Mouse (Mus musculus) right cerebral cortex, postnatal 25 days (tissue): ENCODE results near the gene Ubtd1.

Experiments used
- DNase-seq: peaks from one replicate; pipeline ENCODE4 v3.0.0; 2022

The Ubtd1 gene

DNA sequence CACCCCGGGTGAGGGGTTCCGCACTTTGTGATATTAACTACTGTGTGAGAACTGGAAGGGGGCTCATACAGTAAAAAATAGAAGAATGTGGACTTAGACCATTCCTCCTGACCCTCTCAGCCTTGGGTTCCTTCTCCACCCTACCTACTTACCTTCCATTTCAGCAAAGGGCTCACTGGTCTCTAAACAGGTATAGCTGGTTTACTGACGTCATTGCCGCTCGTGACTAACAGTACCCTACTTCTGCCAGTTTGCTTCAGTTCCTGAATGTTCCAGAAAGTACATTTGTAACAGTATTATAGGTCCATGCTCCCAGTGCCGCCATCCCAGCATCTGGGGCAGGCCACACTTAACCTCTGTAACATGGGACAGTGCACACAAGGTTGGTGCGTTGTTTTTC is 12.5 kb downstream of the Ubtd1 start:
- no peak for DNase-seq

GRCm38 (mm10) chr19:41995483-41995882 is 13.9 kb downstream of the Ubtd1 start:
- DNase-seq = no peak

DNA sequence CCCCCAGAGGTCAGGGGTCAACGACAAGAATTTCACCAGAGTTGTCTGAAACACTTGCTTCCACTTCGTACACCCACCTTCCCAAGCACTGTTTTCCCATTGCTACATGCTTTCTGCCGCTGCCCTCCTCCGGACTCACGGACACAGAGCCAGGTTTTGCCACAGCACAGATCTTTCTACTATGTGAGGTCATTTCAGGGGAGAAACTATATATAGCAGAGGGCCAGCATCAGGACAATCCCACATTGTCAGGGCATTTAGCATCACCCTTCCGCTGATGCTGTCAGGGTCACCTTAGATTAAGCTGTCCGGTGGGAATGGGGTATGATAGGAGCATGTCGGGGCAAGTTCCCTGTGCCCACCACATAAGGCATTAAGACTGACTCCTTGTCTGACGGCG is 15.5 kb downstream of the Ubtd1 start:
- DNase-seq = no peak

DNA sequence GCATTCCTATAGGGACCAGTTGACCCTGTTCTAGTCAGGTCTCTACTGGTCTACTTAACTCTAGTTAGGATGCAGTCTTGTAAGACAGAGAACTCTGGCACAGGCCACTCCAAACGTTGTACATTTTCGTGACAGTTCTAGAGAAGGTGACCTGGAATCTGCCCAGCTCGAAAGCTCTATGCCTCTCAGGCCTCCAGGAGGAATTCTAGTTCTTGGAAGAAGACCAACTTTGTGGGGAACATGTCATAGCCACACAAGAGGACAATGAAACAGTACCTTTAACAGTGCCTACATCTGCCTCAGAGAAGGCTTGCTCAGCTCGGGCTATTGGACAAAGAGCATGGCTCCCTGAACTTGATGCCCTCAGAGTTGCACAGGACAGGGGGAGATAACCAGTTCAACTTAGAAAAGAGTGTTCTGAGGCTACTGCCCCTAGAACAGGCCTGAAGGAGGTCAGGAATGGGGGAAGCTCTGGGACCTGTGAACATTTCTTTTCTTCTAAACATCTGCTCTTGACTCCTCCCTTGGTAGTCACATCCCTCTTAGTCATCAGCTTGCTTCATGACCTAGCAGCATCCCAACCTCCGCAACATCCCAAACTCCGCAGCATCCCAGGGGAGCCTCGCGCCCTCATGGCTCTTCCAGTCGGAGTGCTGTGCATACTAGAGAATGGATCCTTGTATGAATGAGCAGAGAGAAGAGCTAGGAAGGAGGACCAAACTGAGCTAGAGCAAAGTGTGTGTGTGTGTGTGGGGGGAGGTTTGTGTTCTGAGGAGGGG is 17.4 kb downstream of the Ubtd1 start:
- no peak for DNase-seq

DNA sequence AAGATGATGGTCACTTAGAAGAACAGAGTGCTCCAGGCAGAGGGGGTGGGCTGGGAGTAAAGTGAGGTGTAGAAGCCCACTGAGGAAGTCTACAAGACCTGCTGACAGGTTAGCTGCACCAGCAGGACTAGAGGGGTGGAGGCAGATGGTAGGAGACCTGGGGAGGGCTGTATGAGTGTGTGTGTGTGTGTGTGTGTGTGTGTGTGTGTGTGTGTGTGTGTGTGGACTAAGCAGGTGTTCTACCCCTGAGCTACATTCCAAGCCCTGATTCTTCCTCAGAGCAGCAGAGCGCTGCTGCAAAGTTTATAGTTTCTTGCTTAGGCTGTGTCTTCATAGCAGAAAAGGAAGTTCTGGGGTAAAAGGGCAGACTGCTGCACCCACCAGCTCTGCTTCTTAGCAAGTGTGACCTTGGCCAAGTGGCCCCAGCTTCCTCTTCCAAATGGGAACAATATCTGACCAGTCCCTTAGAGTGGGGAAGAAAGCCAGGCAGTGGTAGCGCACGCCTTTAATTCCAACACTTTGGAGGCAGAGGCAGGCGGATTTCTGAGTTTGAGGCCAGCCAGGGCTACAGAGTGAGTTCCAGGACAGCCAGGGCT is 18.2 kb downstream of the Ubtd1 start:
- DNase-seq = no peak

DNA sequence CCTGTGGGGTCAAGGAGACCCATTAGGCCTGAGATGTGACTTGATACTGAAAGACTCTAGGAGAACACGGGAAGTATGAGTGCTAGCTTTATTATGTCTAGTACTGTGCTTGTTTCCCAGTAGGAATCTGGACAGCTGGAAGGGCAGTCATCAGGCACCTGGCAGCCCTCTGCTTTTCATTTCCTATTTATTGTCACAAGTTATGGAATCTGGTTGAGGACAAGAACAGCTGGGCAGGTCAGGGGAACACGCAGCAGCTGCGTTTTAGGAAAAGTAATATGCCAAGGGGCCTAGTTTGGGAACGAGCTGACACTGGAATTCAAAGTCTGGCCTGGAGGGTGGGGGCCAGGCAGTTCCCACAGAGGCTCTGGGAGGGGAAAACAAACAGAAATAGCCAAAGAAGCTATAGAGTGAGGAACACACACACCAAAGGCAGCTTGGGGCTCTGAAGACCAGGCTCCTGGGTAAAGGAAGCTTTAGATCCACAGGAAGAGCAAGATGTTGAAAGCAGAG is 18.9 kb downstream of the Ubtd1 start:
- DNase-seq = no peak

DNA sequence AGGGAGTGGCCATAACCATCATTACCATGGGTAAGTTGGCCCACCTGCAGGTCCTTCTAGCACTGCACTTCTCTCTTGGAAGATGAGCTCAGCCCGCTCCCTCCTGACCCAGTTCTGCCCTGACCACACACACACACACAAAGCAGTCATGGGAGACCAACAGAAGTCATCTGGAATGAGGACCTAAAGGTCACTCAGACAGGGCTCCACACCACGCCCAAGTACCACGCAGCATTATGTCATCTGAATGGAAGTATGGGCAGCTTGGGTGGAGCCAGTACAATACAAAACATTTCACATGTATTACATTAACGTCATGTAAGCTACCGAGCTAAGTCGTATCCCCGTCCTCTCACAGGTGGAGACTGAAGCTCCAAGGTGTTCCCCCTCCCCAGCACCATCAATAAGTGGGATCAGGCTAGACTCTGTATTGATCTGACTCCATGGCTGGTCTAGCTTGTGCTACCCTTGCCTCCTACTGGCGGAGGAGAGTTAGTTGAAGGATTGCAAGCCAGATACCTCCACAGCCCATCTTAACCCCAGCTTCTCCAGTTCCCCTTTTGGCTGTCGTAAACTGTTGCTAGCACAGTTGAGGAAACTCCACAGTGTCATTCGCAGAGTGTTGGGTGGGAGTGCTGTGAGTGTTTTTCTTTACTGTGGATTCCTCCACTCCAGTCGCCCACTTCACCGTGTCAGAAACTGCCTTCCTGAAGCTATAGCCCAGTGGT is 19.9 kb downstream of the Ubtd1 start:
- DNase-seq = no peak

GRCm38 (mm10) chr19:42004258-42004657 is 22.7 kb downstream of the Ubtd1 start:
- no peak for DNase-seq

GRCm38 (mm10) chr19:42005616-42006015 is 24.1 kb downstream of the Ubtd1 start:
- DNase-seq = no peak

- no peak for DNase-seq
These were observed 25.0 kb downstream of the Ubtd1 start for GRCm38 (mm10) chr19:42006568-42006967.

- no peak for DNase-seq
These were observed 27.0 kb downstream of the Ubtd1 start for GRCm38 (mm10) chr19:42008586-42008985.

- DNase-seq = no peak
These were observed 27.5 kb downstream of the Ubtd1 start for GRCm38 (mm10) chr19:42009067-42009466.

DNA sequence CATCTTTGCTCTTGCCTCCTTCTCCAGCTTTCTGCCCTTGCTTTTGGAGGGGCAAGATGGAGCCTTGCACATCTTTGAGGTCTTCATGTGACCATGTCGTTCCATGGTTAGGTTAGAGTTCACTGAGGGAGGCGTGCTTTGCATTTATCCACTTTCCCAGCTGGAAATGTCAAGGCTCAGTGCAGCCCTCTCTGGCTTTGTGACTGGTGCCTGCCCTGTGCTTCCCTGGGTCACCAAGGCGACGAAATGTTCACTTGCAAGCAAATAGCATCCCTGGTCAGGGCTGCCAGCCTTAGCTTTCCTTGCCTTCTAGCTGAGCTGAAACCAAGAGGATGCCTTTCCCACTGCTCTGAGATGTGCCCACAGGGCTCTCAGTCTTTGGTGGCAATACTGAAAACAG is 28.9 kb downstream of the Ubtd1 start:
- DNase-seq = no peak

DNA sequence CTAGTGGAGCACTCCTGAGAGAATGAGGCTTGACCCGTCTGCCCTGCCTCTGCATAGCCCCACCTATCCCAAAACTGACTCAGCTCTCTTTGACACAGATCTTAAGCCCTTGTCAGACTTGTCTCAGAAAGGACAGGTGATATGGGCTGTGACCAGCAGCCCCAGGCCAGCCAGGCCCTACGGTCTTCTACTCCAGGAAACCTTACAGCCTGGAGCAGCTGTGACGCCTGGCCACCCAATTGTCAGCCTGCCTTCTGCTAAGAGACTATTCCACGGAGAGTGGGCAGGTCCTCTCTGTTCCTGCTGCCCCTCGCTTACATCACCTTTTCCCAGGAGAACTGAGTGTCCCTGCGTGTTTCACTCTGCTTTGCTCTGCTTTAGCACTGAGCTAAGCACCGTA is 29.6 kb downstream of the Ubtd1 start:
- no peak for DNase-seq

DNA sequence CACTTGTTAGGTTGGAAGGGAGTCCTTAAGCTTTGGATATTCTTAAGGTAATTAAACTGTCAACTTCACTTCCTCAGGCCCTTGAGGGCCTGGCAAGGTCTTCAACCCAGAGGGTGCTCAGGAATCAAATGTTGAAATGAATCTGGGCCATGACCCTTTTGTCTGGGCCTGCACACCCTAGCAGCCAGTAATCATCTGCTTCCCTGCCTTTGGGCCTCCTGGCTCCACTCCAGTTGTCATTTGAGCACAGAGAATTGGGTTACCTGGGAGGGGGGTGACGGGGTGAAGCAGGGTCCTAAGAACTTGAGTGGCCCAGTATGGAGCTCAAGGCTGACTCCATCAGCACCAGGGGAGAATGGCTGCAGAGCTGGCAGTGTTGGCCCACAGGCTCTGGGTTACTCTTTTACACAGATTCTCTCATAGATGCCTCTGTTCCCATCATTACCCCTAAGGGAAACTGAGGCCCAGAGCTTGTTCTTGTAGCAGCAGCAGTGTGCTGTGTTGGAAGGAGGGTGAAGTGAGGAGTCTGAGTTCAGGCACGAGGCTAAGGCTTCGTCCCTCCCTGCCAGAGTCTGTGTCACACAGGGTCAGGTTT is 32.8 kb downstream of the Ubtd1 start:
- no peak for DNase-seq

- DNase-seq = no peak
These were observed 33.4 kb downstream of the Ubtd1 start for GRCm38 (mm10) chr19:42015001-42015400.

DNA sequence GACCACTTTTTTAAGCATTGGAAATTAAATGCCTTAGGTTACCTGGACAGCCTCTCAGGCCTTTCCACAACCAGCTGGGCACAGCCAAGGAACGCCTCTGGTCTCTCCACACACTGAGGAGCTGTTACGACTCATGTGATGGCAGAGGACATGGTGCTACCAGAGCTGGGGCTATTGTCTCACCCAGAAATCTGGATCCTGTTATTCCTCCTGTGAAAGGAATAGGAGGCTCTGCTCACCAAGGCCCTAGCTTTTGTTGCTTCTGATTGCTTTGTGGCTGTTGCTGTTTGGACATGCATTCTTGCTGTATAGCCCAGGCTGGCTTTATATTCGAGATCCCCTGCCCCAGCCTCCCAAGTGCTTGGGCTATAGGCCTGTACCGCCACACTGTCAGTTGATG is 34.7 kb downstream of the Ubtd1 start:
- DNase-seq = no peak

DNA sequence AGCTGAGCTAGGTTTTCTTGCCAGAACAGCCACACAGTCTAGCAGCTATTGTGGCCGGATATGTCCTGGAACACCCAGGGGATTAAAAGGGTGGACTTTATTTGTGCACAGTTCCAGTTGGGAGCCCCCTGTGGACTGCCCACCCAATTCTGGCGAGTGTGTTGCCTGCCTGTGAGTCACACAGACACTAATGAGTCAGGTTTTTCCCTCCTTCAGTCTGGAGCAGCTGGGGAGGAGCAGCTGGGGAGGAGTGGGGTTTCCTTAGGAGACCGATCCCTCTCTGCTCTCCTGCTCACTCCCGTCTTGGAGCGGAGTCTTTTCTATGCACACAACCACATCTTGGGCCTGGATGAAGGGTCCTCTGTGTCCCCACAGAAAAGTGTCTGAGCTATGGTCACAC is 35.3 kb downstream of the Ubtd1 start:
- peak; percentile 69 for DNase-seq

- peak; percentile 50 for DNase-seq
These were observed 36.1 kb downstream of the Ubtd1 start for GRCm38 (mm10) chr19:42017399-42018247.

DNA sequence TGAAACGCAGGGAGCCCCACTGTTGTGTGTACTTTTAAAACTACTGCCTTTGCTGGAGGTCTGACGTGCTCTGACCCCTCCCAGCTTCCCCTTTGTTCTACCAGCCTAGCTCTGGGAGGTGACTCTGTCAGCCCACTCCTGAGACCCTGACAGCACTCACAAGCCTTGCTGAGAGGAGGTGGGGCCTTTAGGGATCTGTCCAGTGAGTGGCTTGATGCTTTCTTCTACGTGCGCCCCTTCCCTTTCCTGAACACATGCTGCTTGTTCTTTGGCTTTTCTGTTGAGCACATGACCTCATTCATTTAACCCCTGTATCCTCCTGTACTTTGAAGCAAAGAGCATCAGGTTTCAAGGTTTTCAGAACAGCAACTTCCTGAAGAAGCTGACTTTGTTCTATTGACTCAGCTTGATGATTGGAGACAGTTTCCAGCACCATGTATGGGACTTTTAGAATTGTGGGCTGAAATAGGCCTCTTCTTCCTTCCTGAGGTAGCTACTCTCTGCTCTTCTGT is 37.5 kb downstream of the Ubtd1 start:
- no peak for DNase-seq

GRCm38 (mm10) chr19:42021681-42022541 is 40.3 kb downstream of the Ubtd1 start:
- no peak for DNase-seq
